Mouse (Mus musculus) spleen, adult 2 months (tissue): ENCODE measurements around the gene Ncor2.

ENCODE experiments used
- CTCF ChIP-seq: fragments of 200-500 bp; IDR thresholded peaks from 2 replicates; pipeline ENCODE4 v1.5.1; 2011; ENCODE audit warnings: mild to moderate bottlenecking, inconsistent platforms; ENCODE audit not compliant: insufficient read depth, insufficient read length, insufficient replicate concordance; ENCODE audit errors: extremely low read depth
- POLR2A ChIP-seq: fragments of 200-500 bp; IDR thresholded peaks from 2 replicates; pipeline ENCODE4 v1.6.1; 2011; ENCODE audit warnings: low read depth, low read length, inconsistent platforms

DNA sequence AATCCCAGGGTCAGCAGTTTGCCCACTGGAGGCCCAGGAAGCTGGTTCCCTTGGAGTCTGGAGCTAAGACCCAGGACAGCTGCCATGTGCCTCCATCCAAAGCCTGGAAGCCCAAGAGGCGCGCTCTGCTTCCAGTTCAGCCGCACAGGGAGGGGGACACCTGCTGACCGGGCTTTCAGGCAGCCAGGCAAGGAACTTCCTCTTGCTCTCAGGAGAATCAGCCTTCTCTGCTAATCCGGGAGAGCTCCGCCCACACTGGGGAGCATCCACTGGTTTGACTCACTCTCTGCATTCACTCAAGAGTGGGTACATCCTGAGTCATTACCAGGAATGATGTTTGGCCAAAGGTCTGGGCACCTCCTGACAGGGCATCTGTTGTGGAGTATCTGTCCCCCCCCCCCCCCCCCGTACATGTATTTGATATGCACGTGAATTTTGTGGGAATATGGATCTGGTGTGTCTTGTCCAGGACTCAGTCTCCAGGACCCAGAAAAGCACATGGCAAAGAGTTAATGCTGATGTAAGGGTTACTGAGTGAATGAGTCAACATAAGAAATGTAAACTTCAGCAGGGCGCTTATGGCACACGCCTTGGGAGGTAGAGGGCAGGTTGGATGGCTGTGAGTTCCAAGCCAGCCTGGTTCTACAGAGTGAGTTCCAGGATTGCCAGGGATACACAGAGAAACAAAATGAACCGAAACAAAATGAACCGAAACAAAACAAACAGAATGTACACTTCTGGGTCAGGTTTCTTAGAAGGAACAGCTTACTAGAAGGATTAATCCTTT is 10.0 kb upstream of the Ncor2 start:
- no peak for TF ChIP-seq CTCF
- TF ChIP-seq POLR2A: no peak
